Mouse (Mus musculus): Measurements from ENCODE around the gene Ppp4r3a.
A peak's percentile ranks its signal among the peaks of the same experiment; 100 is the strongest.

Ppp4r3a gene

DNA sequence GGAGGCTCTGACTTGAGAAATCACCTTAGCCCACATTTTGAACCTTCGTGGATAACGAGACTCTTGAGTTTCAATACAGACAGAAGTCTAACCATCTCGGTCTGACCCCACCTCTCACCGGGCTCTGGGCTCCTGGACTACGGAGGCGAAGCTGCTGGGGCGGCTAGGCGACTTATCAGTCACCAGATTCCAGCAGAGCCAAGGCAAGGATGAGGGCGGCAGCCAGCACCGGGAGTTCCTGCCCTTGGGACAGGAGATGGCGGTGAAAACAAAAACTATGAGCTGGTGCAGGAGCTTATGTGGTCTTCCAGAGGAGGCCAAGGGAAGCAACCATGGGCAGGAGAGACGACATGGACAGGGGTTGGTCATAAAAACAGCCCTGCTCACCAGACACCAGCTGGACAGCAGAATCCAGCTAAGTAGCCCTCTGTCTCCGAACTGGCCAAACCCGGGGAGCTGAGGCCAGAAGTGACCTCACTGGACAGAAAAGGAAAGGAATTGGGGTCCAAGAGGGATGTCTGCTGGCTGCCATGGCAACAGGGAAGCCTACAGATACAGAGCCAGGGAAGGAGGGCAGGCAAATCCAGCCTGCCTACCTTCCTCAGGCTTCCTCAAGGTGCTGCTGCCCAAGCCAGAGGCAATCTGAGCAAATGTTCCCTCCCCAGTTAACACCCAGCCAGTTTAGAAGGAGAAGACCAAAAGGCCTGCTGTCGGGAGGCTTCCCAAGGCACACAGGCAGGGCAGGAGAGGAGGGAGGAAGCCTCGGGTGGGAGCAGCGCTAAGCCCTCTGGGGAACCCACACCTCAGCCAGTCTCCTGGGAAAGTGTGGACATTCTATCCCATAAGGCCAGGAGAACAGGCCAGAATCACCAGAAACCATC lies 71.1 kb downstream of the Ppp4r3a start:
- no peak for DNase-seq

- DNase-seq: no peak
Observed at GRCm38 (mm10) chr12:101011017-101011416, 72.5 kb downstream of the Ppp4r3a start.

GRCm38 (mm10) chr12:101010148-101010920 lies 73.2 kb downstream of the Ppp4r3a start:
- no peak for DNase-seq

GRCm38 (mm10) chr12:101009225-101009624 lies 74.3 kb downstream of the Ppp4r3a start:
- DNase-seq: no peak

DNA sequence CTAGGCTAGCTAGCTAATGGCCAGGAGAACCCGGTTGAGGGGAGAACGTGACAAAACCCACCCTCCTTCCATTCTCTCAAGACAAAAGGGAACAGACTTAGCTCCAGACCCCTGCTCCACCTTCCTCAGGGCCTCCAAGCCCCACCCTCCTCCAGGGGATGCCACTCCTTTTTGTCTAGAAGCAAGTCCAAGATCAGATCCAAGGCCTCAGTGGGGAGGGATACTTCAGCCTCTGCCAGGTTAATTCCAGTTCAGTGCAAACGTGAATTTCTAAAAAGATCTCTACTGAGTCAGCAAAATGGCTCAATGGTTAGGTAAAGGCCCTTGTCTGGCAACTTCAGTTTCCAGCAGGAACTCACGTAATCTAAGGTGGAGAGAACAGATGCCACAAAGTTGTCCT lies 74.9 kb downstream of the Ppp4r3a start:
- DNase-seq: no peak

DNA sequence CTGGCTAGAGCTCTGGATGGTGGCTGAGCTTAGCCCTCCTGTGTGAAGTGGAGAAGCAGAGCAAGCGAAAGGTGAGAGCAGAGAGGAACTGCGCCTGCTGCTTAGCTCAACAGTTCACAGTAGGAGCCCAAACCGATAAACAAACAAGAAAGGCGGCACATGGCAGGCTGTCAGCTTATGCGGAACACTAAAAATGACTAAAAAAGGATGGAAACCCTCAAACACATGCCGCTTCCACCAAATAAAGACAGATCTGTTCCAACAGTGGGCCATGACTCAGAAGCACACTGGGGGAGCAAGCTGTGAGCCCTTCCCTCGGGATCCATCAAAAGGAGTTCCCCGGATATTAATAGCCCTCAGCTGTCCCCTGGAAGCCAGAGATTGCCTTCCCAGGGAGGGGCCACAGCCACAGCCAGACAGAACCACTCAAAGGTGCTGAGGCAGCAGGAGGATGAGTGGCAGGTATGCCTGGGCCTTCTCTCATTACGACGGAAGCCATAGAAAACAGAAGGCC lies 75.5 kb downstream of the Ppp4r3a start:
- DNase-seq: no peak

- DNase-seq: no peak
Observed at GRCm38 (mm10) chr12:101007427-101007826, 76.1 kb downstream of the Ppp4r3a start.

GRCm38 (mm10) chr12:101005665-101006420 lies 77.7 kb downstream of the Ppp4r3a start:
- DNase-seq: peak; percentile 70 to 77

DNA sequence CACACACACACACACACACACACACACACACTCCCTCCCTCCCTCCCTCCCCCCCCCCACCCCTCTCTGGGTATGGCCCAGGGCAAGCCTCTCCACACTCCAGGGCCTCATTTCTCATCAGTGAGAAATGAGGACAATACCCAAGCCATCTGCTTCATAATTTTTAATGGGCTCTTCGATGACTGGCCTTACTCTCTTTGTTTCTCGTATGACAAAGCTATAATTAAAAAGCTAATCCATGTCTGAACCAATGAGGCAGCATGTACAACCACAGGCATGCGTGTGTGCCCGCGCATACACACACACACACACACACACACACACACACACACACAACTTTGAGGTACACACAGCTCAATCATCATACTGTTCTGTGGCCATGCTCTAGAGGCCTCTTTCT lies 78.5 kb downstream of the Ppp4r3a start:
- no peak for DNase-seq

DNA sequence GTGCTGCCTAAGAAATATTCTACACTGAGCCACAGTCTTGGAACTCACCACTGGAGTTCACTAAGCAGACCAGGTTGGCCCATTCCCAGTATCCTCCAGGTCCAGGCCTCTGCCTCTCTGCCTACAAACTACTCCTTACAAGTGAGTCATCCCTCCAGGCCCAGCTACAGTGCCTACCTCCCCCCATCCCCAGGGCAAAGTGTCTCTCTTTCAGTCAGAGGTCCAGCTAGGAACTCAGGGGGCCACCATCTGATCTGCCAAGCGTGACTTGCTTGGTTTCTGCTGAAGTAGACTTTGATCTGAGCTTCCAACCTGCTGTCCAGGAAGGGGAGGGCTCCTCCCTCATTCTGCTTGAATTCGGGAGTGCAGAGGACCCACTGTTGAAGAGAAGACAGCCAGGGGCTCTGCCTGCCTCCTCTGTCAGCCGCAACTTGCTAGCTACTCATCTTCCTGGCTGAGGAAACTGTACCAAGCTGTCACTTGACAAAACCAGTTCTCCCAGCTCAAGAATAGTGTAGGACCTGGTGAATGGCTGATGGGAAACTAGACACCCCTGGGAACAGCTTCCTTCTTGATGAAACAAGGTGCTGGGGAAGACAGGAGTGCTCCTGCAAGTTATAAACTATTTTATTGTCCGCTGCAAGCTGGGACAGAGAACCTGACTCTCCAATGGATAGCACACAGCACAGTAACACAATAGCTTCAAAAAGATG lies 80.5 kb downstream of the Ppp4r3a start:
- no peak for DNase-seq

DNA sequence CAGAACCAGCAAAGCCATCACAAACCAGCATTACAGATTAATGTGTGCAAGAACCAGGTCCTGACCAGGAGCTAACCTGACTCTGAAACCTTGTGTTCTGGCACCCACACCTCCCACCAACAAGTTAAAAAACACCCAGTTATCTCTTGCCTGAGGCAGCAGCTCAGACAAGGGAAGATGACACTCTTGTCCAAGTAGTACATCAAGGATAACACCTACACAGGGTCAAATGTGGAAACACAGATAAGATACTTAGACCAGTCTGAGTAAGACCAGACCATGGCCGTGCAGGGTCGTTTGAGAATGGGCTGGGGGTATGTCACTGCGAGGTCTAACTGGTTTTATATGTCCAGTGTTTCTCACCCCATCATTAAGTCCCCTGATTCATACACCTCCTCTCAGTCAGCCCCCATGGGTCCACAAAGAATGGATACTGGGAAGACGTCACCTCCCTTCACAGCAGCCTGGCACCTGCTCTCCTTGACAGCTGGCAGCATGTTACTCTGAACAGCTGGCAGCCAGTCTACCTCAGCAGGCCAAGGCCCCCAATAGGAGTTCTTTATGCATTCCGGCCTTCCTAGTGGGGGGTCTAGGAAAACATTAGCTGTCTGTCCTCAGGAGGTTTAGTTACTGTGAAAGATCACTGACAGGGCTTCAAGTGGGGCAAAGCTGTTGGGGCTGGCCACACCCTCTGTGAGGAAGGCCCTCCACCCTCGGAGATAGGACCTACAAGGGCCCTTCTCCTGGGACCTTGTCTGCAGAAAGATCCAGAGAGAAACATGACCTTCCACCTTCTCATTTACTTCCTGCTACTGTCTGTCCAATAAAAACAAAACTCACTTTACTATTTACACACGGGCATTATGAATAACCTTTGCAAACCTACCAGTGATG lies 84.2 kb downstream of the Ppp4r3a start:
- no peak for DNase-seq

- DNase-seq: no peak
Observed at GRCm38 (mm10) chr12:100998564-100998962, 84.9 kb downstream of the Ppp4r3a start.

DNA sequence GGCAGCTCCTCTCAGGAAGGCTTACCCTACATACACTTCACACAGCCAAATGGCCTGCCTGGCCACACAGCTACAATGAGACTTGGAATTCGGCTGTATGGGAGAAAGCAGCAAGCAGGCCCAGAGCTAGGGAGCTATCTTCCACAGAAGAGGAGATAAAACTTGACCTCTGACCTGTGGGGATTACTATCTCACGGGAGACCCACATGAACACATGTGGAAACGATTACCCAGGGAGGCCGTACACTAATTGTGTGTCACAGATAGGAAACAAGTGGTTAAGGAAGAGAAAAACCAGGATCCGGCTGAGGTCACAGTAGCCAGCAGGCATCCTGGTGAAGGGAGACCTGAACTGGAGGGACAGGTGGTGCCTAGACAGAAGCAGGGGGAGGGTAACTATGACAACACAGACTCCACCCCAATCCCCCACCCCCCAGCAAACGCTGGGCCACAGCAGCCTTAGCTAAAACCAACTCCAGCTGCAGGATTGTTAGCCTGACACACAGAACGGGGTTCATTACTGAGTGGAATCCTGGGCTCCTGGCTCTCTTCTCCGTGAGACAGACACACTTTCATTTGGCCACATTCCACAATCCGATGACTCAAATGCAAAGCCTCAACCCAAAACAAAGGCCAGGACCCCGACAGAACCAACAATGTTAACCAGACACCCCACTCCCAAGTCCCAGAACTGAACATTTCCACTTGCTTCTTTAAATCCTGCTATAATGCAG lies 85.5 kb downstream of the Ppp4r3a start:
- DNase-seq: no peak

DNA sequence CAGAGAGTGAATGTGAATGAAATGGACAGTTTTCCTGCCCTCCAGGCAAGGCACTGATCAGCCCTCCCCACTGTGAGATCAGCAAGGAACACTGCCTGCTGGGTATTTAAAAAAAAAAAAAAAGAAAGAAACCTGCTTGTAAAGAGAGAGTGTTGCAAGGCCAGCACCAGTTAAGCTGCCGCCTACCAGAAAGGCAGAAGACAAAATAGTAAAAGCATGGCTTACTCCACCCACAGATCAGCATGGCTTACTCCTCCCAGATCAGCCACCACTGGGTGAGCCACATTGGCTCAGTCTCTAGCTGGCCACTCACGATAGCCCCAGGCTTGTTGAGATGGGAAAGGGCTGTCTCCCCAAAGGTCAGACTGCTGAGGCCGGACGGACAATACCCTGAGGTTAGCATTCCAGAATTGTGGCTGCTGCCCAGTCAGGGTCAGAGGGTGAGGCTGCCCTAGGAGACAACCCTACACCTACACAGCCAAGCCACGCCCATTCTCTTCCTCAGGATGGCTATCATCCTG lies 87.1 kb downstream of the Ppp4r3a start:
- DNase-seq: no peak

DNA sequence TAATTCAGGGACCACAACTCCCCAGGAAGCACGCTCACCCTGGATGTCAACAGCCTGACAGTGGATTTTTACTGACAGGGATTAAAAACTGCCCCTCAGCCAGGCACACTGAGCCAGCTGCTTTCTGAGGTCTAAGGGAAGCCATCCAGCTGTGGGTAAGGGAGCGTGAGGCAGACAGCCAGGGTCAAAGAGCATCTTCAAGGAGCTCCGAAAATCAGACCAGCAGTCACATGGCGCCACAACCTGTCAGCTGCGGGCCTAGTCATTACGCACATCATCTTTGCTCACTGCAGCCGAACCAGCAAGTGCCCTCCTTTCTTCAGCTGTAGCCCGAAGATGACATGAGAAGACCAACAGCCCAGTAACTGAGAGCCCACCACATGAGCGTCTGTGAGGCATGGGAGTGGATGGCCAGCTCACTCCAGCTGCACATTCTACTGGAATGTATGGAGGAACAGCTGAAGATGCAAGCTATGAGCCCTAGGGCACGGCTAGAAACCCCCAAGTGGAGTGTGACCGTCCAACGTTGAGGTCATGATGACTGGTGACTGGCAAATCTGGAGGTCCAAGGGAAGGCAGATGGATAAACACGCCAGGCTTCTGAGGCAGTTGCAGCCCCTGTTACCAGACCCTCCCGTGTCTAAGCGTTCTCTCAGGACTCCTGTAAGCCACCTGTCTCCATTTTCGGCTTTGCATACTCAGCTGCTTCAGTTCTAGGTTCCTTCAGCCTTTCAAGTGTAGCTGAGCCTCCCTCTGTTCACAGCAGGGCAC lies 87.7 kb downstream of the Ppp4r3a start:
- no peak for DNase-seq

DNA sequence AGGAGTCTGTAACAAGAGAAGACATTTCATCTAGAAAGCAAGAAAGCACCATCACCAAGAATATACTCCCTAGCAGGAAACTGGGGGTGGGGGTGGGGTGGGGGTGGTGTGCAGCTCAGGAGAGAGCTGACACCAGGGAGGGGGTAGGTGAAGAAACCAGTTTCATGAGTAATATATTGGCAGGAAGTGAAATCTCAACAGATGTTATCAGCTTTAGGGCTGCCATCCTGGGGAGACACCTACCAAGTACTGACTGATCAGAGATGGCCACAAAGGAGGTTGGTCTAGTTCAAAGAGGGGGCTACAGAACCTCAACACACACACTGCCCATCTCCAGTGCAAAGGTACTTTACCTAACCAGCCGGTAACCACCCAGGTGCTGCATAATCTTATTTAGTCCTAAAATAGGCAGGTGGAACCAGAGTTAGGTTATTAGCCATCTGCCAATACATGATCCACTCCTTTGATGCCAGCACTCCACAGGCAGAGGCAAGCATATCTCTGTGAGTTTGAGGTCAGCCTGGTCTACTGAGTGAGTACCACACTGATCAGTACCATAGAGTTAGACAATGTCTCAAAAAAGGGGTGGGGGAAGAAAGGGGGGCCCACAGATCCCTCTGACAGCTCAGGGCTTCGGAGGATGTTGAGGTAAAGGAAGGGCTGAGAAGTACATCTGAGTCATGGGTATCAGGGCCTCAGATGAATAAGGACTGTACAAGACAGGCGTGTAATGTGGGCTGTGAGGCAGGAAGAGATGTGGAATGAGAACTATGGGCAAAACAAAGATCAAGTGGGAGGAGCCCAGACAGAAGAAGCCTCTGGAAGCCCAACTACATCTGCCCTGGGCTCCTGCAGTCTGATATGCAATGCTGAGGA lies 89.1 kb downstream of the Ppp4r3a start:
- DNase-seq: no peak

- no peak for DNase-seq
Observed at GRCm38 (mm10) chr12:100993146-100993545, 90.4 kb downstream of the Ppp4r3a start.

- DNase-seq: no peak
Observed at GRCm38 (mm10) chr12:100992505-100992904, 91.0 kb downstream of the Ppp4r3a start.

Measured in cerebellum, postnatal 10 days (tissue).